Mouse (Mus musculus): Measurements from ENCODE around the gene Cplx3. TPM values are rescaled to one million over a fixed set of nuclear protein-coding genes. Genes with fewer than 3 reads are reported as not detected.

Gene Cplx3
- polyA plus RNA-seq, 1 experiment from 2014 or later: 0.96 TPM

DNA sequence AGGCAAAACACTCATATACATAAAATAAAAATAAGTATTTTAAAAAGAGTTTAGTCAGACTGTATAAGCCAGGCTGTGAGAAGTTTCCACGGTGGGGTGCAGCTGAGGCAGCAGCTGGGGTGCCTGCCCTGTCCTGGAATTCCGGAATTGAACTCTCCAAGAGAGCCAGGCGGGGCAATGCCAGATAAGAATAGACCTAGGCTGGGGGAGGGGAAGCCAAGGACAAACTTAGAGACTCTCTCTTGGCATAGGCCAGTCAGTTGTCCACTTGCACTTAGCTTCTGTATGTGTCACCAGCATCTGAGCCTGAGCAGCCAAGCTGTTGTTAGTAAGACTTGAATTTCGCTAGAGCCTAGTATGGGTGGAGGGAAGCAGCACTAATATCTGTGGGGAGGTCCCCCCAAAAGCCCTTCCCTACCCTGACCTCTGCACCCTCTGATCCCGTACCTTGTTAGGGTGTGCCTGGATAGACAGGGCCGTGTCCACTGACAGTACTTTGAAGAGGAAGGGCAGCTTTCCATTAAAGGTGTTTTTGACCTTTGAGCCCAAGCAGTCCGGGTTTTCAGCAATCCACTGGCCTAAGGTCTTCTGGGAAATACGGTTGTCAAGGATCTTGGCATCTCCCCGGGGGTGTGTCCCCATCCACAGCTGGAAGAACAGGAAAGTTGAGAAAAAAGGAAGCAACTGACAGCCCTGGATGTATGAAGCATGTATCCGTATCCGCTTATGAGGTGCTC is 55.8 kb downstream of the Cplx3 start:
- peaks cover 55% of the 10 kb centered on the region for H3K36me3 ChIP-seq (ENCODE audit: control insufficient read depth, insufficient read depth, low read length)
- DNase-seq: no peak
- no peaks in the 10 kb centered on the region for H3K27me3 ChIP-seq (ENCODE audit: control insufficient read depth, insufficient read depth, low read length)
- no peak overlapping the region for H3K4me3 ChIP-seq (replicated peaks; ENCODE audit: low read depth, low read length)
- ATAC-seq (ENCODE audit: low FRiP score, low TSS enrichment): no peak
- H3K4me1 ChIP-seq (ENCODE audit: control insufficient read depth, insufficient read depth, low read length): peaks cover 6% of the 10 kb centered on the region; the same call in 1 of the 2 replicates
- no peaks in the 10 kb centered on the region for H3K9me3 ChIP-seq (ENCODE audit: control insufficient read depth, low read length)
- 91% methylated on average over 11 of the region's 11 CpGs for WGBS
- H3K9ac ChIP-seq (replicated peaks; ENCODE audit: low read length): no peak overlapping the region
- no peak overlapping the region for H3K27ac ChIP-seq (replicated peaks; ENCODE audit: low read depth, low read length)
- H3K4me2 ChIP-seq (ENCODE audit: low read length): no peak overlapping the region

Other genes with a start within 250 kb of the Cplx3 start
- 19.9 and 22.9 TPM in 2 replicates for gene Ppcdc, start 166.2 kb downstream of the Cplx3 start, polyA plus RNA-seq (2014; fragmentation: Nextera tagmentation; extraction: Ambion mirVana)
- gene Scamp5, start 138.2 kb downstream of the Cplx3 start, polyA plus RNA-seq (2014; fragmentation: Nextera tagmentation; extraction: Ambion mirVana): 98.9 and 109 TPM in 2 replicates
- gene Rpp25, start 102.3 kb downstream of the Cplx3 start, polyA plus RNA-seq (2014; fragmentation: Nextera tagmentation; extraction: Ambion mirVana): 28.1 and 30.7 TPM in 2 replicates
- gene Cox5a, start 85.0 kb downstream of the Cplx3 start, polyA plus RNA-seq (2014; fragmentation: Nextera tagmentation; extraction: Ambion mirVana): 832 and 924 TPM in 2 replicates
- 23.8 and 24.1 TPM in 2 replicates for gene Fam219b, start 68.8 kb downstream of the Cplx3 start, polyA plus RNA-seq (2014; fragmentation: Nextera tagmentation; extraction: Ambion mirVana)
- gene Mpi, start 53.5 kb downstream of the Cplx3 start, polyA plus RNA-seq (2014; fragmentation: Nextera tagmentation; extraction: Ambion mirVana): 53.5 and 56.5 TPM in 2 replicates
- gene Scamp2, start 45.3 kb downstream of the Cplx3 start, polyA plus RNA-seq (2014; fragmentation: Nextera tagmentation; extraction: Ambion mirVana): 48.2 TPM in 2 replicates
- 12.5 and 20.4 TPM in 2 replicates for gene Ulk3, start 16.8 kb downstream of the Cplx3 start, polyA plus RNA-seq (2014; fragmentation: Nextera tagmentation; extraction: Ambion mirVana)
- not detected in 2 replicates for gene Lman1l, start 14.5 kb upstream of the Cplx3 start, polyA plus RNA-seq (2014; fragmentation: Nextera tagmentation; extraction: Ambion mirVana)
- 40.0 and 41.9 TPM in 2 replicates for gene Csk, start 47.4 kb upstream of the Cplx3 start, polyA plus RNA-seq (2014; fragmentation: Nextera tagmentation; extraction: Ambion mirVana)
- gene Cyp1a2, start 77.4 kb upstream of the Cplx3 start, polyA plus RNA-seq (2014; fragmentation: Nextera tagmentation; extraction: Ambion mirVana): not detected in 2 replicates
- 0.08 TPM in 1 of 2 replicates, not detected in the other for gene Cyp1a1, start 81.6 kb upstream of the Cplx3 start, polyA plus RNA-seq (2014; fragmentation: Nextera tagmentation; extraction: Ambion mirVana)
- 24.6 and 27.7 TPM in 2 replicates for gene Edc3, start 102.3 kb upstream of the Cplx3 start, polyA plus RNA-seq (2014; fragmentation: Nextera tagmentation; extraction: Ambion mirVana)
- 66.3 and 68.7 TPM in 2 replicates for gene Clk3, start 159.6 kb upstream of the Cplx3 start, polyA plus RNA-seq (2014; fragmentation: Nextera tagmentation; extraction: Ambion mirVana)
- gene Arid3b, start 230.5 kb upstream of the Cplx3 start, polyA plus RNA-seq (2014; fragmentation: Nextera tagmentation; extraction: Ambion mirVana): 8.7 and 9.6 TPM in 2 replicates

Measured in midbrain, embryonic 14.5 days (tissue).